Mouse (Mus musculus): ENCODE measurements around the gene S100a6. TPM values are rescaled to one million over a fixed set of nuclear protein-coding genes. Genes with fewer than 3 reads are reported as not detected.

The S100a6 gene
- polyA plus RNA-seq, 1 experiment from 2014 or later, result 14.6 TPM

GRCm38 (mm10) chr3:90605049-90605448, 7.6 kb upstream of the S100a6 start:
- no peaks in the 10 kb centered on the region for H3K27me3 ChIP-seq (replicated peaks; ENCODE audit: control insufficient read depth, insufficient read depth, low read length)
- ATAC-seq (replicated peaks; ENCODE audit: low FRiP score), result no peak
- H3K4me3 ChIP-seq (ENCODE audit: low read depth, low read length), result no peak overlapping the region
- H3K4me2 ChIP-seq, result no peak overlapping the region
- 44% methylated on average over 3 of the region's 3 CpGs for whole genome bisulfite sequencing
- no peaks in the 10 kb centered on the region for H3K9me3 ChIP-seq (ENCODE audit: control insufficient read depth, low read length)
- H3K27ac ChIP-seq (ENCODE audit: low read depth, low read length), result no peak overlapping the region
- no peak overlapping the region for H3K9ac ChIP-seq (ENCODE audit: low read depth, low read length)
- no peaks in the 10 kb centered on the region for H3K36me3 ChIP-seq (ENCODE audit: control insufficient read depth, insufficient read depth, low read length)
- H3K4me1 ChIP-seq (replicated peaks; ENCODE audit: control insufficient read depth, insufficient read depth, low read length), result no peaks in the 10 kb centered on the region
- DNase-seq (ENCODE audit: low spot score), result no peak

GRCm38 (mm10) chr3:90605736-90606135, 6.9 kb upstream of the S100a6 start:
- Histone ChIP-seq H3K4me2 (no peak overlapping the region), H3K9me3 (ENCODE audit: control insufficient read depth, low read length) (no peaks in the 10 kb centered on the region), H3K27me3 (replicated peaks; ENCODE audit: control insufficient read depth, insufficient read depth, low read length) (no peaks in the 10 kb centered on the region), H3K36me3 (ENCODE audit: control insufficient read depth, insufficient read depth, low read length) (no peaks in the 10 kb centered on the region), H3K27ac (ENCODE audit: low read depth, low read length) (no peak overlapping the region), H3K4me1 (replicated peaks; ENCODE audit: control insufficient read depth, insufficient read depth, low read length) (no peaks in the 10 kb centered on the region), H3K9ac (ENCODE audit: low read depth, low read length) (no peak overlapping the region), H3K4me3 (ENCODE audit: low read depth, low read length) (no peak overlapping the region)
- ATAC-seq (replicated peaks; ENCODE audit: low FRiP score) (no peak), DNase-seq (ENCODE audit: low spot score) (no peak)
- WGBS, result 74% methylated on average over 2 of the region's 2 CpGs

- Histone ChIP-seq H3K27ac (ENCODE audit: low read depth, low read length) (no peak overlapping the region), H3K4me1 (replicated peaks; ENCODE audit: control insufficient read depth, insufficient read depth, low read length) (no peaks in the 10 kb centered on the region), H3K36me3 (ENCODE audit: control insufficient read depth, insufficient read depth, low read length) (no peaks in the 10 kb centered on the region), H3K9ac (ENCODE audit: low read depth, low read length) (no peak overlapping the region), H3K4me2 (no peak overlapping the region), H3K4me3 (ENCODE audit: low read depth, low read length) (no peak overlapping the region), H3K9me3 (ENCODE audit: control insufficient read depth, low read length) (no peaks in the 10 kb centered on the region), H3K27me3 (replicated peaks; ENCODE audit: control insufficient read depth, insufficient read depth, low read length) (no peaks in the 10 kb centered on the region)
- 84% methylated on average over 6 of the region's 6 CpGs for WGBS
- ATAC-seq (replicated peaks; ENCODE audit: low FRiP score) (no peak), DNase-seq (ENCODE audit: low spot score) (no peak)
Measured at GRCm38 (mm10) chr3:90606185-90606584, 6.5 kb upstream of the S100a6 start.

GRCm38 (mm10) chr3:90607361-90607760, 5.3 kb upstream of the S100a6 start:
- Histone ChIP-seq H3K27ac (ENCODE audit: low read depth, low read length) (no peak overlapping the region), H3K27me3 (replicated peaks; ENCODE audit: control insufficient read depth, insufficient read depth, low read length) (no peaks in the 10 kb centered on the region), H3K36me3 (ENCODE audit: control insufficient read depth, insufficient read depth, low read length) (no peaks in the 10 kb centered on the region), H3K4me3 (ENCODE audit: low read depth, low read length) (no peak overlapping the region), H3K4me2 (no peak overlapping the region), H3K4me1 (replicated peaks; ENCODE audit: control insufficient read depth, insufficient read depth, low read length) (no peaks in the 10 kb centered on the region), H3K9me3 (ENCODE audit: control insufficient read depth, low read length) (no peaks in the 10 kb centered on the region), H3K9ac (ENCODE audit: low read depth, low read length) (no peak overlapping the region)
- ATAC-seq (replicated peaks; ENCODE audit: low FRiP score) (no peak), DNase-seq (ENCODE audit: low spot score) (no peak)
- 86% methylated on average over 3 of the region's 3 CpGs for WGBS

- H3K36me3 ChIP-seq (ENCODE audit: control insufficient read depth, insufficient read depth, low read length), result no peaks in the 10 kb centered on the region
- DNase-seq (ENCODE audit: low spot score) (no peak), ATAC-seq (replicated peaks; ENCODE audit: low FRiP score) (no peak)
- H3K9me3 ChIP-seq (ENCODE audit: control insufficient read depth, low read length), result no peaks in the 10 kb centered on the region
- no peak within 1 kb of the TSS for H3K4me2 ChIP-seq
- H3K4me3 ChIP-seq (ENCODE audit: low read depth, low read length), result no peak within 1 kb of the TSS
- 52% methylated on average over 3 of the region's 3 CpGs for WGBS
- 0 out of 2 replicates have a peak, but pooled peaks cover 3% of the 10 kb centered on the region for H3K4me1 ChIP-seq (replicated peaks; ENCODE audit: control insufficient read depth, insufficient read depth, low read length)
- H3K9ac ChIP-seq (ENCODE audit: low read depth, low read length), result no peak within 1 kb of the TSS
- no peaks in the 10 kb centered on the region for H3K27me3 ChIP-seq (replicated peaks; ENCODE audit: control insufficient read depth, insufficient read depth, low read length)
- no peak within 1 kb of the TSS for H3K27ac ChIP-seq (ENCODE audit: low read depth, low read length)
Measured at GRCm38 (mm10) chr3:90608223-90608622, 4.5 kb upstream of the S100a6 start, which contains the start of gene S100a5. Gene S100a5, plus strand, starts transcription at chr3:90608523.

- no peaks in the 10 kb centered on the region for H3K27me3 ChIP-seq (replicated peaks; ENCODE audit: control insufficient read depth, insufficient read depth, low read length)
- 0 out of 2 replicates have a peak, but pooled peaks cover 3% of the 10 kb centered on the region for H3K4me1 ChIP-seq (replicated peaks; ENCODE audit: control insufficient read depth, insufficient read depth, low read length)
- H3K9me3 ChIP-seq (ENCODE audit: control insufficient read depth, low read length), result no peaks in the 10 kb centered on the region
- no peak overlapping the region for H3K4me3 ChIP-seq (ENCODE audit: low read depth, low read length)
- no peak for ATAC-seq (replicated peaks; ENCODE audit: low FRiP score)
- no peak overlapping the region for H3K27ac ChIP-seq (ENCODE audit: low read depth, low read length)
- no peak overlapping the region for H3K9ac ChIP-seq (ENCODE audit: low read depth, low read length)
- H3K4me2 ChIP-seq, result no peak overlapping the region
- H3K36me3 ChIP-seq (ENCODE audit: control insufficient read depth, insufficient read depth, low read length), result no peaks in the 10 kb centered on the region
- DNase-seq (ENCODE audit: low spot score), result no peak
Measured at GRCm38 (mm10) chr3:90609102-90609501, 3.6 kb upstream of the S100a6 start.

- H3K36me3 ChIP-seq (ENCODE audit: control insufficient read depth, insufficient read depth, low read length), result no peaks in the 10 kb centered on the region
Measured at GRCm38 (mm10) chr3:90611494-90611893, 1.2 kb upstream of the S100a6 start.

GRCm38 (mm10) chr3:90612061-90612460, 621 bp upstream of the S100a6 start:
- Histone ChIP-seq H3K27me3 (replicated peaks; ENCODE audit: control insufficient read depth, insufficient read depth, low read length) (no peaks in the 10 kb centered on the region), H3K4me3 (ENCODE audit: low read depth, low read length) (no peak overlapping the region), H3K4me2 (no peak overlapping the region), H3K9me3 (ENCODE audit: control insufficient read depth, low read length) (no peaks in the 10 kb centered on the region), H3K27ac (ENCODE audit: low read depth, low read length) (no peak overlapping the region), H3K9ac (ENCODE audit: low read depth, low read length) (no peak overlapping the region), H3K36me3 (ENCODE audit: control insufficient read depth, insufficient read depth, low read length) (no peaks in the 10 kb centered on the region), H3K4me1 (replicated peaks; ENCODE audit: control insufficient read depth, insufficient read depth, low read length) (0 out of 2 replicates have a peak, but pooled peaks cover 3% of the 10 kb centered on the region)
- DNase-seq (ENCODE audit: low spot score) (no peak), ATAC-seq (replicated peaks; ENCODE audit: low FRiP score) (no peak)
- 42% methylated on average over 4 of the region's 4 CpGs for WGBS

More at GRCm38 (mm10) chr3:90611494-90611893, 1.2 kb upstream of the S100a6 start:
- Histone ChIP-seq H3K27ac (ENCODE audit: low read depth, low read length) (no peak overlapping the region), H3K4me2 (no peak overlapping the region), H3K9me3 (ENCODE audit: control insufficient read depth, low read length) (no peaks in the 10 kb centered on the region), H3K4me1 (replicated peaks; ENCODE audit: control insufficient read depth, insufficient read depth, low read length) (0 out of 2 replicates have a peak, but pooled peaks cover 3% of the 10 kb centered on the region), H3K4me3 (ENCODE audit: low read depth, low read length) (no peak overlapping the region), H3K9ac (ENCODE audit: low read depth, low read length) (no peak overlapping the region), H3K27me3 (replicated peaks; ENCODE audit: control insufficient read depth, insufficient read depth, low read length) (no peaks in the 10 kb centered on the region)
- no peak for DNase-seq (ENCODE audit: low spot score)
- 82% methylated on average over 3 of the region's 3 CpGs for WGBS
- no peak for ATAC-seq (replicated peaks; ENCODE audit: low FRiP score)

- H3K9ac ChIP-seq (ENCODE audit: low read depth, low read length), result no peak overlapping the region
- no peaks in the 10 kb centered on the region for H3K36me3 ChIP-seq (ENCODE audit: control insufficient read depth, insufficient read depth, low read length)
- DNase-seq (ENCODE audit: low spot score), result no peak
- WGBS, result 48% methylated on average over 7 of the region's 7 CpGs
- ATAC-seq (replicated peaks; ENCODE audit: low FRiP score), result no peak
- no peak overlapping the region for H3K27ac ChIP-seq (ENCODE audit: low read depth, low read length)
- peak overlapping the region; percentile 66 for H3K4me2 ChIP-seq
- 0 out of 2 replicates have a peak, but pooled peaks cover 3% of the 10 kb centered on the region for H3K4me1 ChIP-seq (replicated peaks; ENCODE audit: control insufficient read depth, insufficient read depth, low read length)
- no peaks in the 10 kb centered on the region for H3K9me3 ChIP-seq (ENCODE audit: control insufficient read depth, low read length)
- H3K27me3 ChIP-seq (replicated peaks; ENCODE audit: control insufficient read depth, insufficient read depth, low read length), result no peaks in the 10 kb centered on the region
- H3K4me3 ChIP-seq (ENCODE audit: low read depth, low read length), result no peak overlapping the region
Measured at GRCm38 (mm10) chr3:90613461-90614147, 922 bp downstream of the S100a6 start.
